Mouse (Mus musculus) frontal cortex, adult 2 months (tissue): ENCODE results near the gene Olfr1242. TPM values are rescaled to one million over a fixed set of nuclear protein-coding genes. Genes with fewer than 3 reads are reported as not detected.
A peak's percentile ranks its signal among the peaks of the same experiment; 100 is the strongest.

Source experiments
- DNase-seq, 2 experiments: peaks; one replicate each; pipeline ENCODE4 v3.0.0; 2022; ENCODE audit warnings: low spot score in 1 of 2; ENCODE audit errors: extremely low spot score in 1 of 2
- polyA plus RNA-seq: library from polyadenylated mRNA; depleted of rRNA; stranded (reverse); fragments of >200 nt; gene quantifications from 2 replicates; pipeline ENCODE4 v1.2.3, GENCODE M21; 2012; rRNA removed

The Olfr1242 gene
- polyA plus RNA-seq, result not detected in 2 replicates

DNA sequence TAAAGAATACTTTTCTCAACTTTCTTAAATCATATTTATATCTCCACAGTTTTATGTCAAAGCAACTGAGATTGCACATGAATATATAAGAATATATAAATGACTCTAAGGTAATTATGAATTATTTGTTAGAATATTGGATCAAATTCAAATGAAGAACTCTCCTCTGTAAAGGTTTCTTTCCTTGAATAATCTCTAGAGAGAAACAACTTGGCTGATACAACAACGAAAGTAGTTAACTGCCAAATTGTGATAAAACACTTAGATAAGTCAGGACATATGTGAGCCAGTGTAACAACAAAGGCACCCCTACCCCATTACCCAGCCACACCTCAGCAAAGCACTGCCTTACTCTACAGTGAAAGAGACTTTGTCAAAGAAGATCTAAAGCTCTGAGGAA is at the start of gene Olfr1242:
Gene Olfr1242 (minus strand): TSS at position 101 of the 400 bp plus-strand sequence.
- DNase-seq, result no peak

DNA sequence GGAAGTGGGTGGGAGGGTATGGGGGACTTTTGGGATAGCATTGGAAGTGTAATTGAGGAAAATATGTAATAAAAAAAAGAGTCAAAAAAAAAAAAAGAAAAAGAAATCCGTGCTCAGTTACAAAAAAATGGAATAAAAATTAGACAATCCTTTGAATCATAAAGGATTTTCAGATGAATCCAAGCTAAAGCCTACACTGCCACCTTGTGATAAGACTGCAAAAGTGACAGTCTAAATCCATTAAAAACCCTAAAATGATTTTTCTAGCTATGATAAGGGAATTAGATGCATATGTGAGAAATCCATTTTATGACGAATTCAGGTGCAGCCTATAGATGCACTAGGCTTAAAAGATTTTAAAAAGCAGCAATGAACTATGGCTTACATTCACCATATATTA is 46.4 kb upstream of the Olfr1242 start:
- peak in 1 of 2 experiments; percentile 33 for DNase-seq

GRCm38 (mm10) chr2:89539923-89540322 is 41.8 kb upstream of the Olfr1242 start:
- peak; percentile 11 to 36 for DNase-seq

DNA sequence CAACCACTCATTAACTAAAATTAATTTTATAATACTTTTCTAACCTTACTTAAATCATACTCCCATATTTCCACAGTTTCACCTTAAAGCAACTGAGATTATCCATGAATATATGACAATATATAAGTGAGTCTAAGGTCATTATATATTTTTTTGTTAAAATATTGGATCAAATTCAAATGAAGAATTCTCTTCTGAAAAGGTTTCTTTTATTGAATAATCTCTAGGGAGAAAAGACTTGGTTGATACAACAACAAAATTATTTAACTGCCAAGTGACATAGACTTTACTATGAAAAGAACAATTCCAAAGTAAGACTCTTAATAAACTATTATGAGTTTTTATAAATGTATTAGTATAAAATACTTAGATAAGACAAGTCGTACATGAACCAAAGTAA is 33.3 kb upstream of the Olfr1242 start, which contains the start of gene Olfr1243:
Gene Olfr1243 (minus strand): TSS at position 101 of the 400 bp plus-strand sequence.
- no peak for DNase-seq

DNA sequence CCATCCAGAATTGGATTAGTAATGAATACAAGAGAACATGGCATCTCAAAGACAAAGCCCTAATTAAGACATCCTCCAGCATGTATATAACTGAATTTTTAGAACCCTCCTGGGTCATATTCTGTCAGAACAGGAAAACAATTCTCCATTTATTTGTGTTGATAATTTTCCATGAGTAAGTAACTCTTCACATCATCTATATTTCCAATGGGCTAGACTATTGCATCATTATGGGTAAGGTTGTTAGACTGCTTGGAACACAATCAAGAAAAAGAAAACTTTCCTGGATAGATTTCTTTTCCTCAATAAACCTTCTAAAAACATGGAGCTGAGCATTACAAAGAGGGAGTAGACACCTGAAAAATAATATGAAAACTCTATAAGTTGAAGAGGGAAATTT is 11.1 kb downstream of the Olfr1242 start, which contains the start of gene Olfr1241:
Gene Olfr1241 (minus strand): TSS at position 101 of the 400 bp plus-strand sequence.
- no peak for DNase-seq

DNA sequence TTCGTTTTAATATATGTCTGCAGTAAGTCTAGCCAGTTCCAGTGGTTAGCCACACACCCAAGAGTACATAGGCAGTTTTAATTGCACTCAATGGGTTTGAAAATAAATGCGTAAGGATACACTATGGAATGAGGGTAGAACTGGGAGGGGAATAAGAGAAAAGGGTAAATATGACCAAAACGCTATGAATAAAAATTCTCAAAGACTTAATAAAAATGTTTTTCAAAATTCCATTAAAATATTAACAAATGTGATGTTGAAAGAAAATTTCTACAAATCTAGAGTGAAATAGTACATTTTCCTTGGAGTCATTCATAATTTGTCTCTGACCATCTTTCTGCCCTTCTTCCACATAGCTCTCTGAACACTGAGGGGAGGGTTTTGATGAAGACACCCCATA is 55.2 kb downstream of the Olfr1242 start, which contains the start of gene Olfr1240:
Gene Olfr1240 (minus strand): TSS at position 101 of the 400 bp plus-strand sequence.
- no peak for DNase-seq

Other genes starting within 250 kb of the Olfr1242 start
- gene Olfr1228, start 244.3 kb downstream of the Olfr1242 start, polyA plus RNA-seq, result 0.12 TPM in 1 of 2 replicates, not detected in the other
- not detected in 2 replicates for gene Olfr1229, start 210.3 kb downstream of the Olfr1242 start, polyA plus RNA-seq
- not detected in 2 replicates for gene Olfr1230, start 201.1 kb downstream of the Olfr1242 start, polyA plus RNA-seq
- not detected in 2 replicates for gene Olfr1231, start 191.3 kb downstream of the Olfr1242 start, polyA plus RNA-seq
- gene Olfr1232, start 168.7 kb downstream of the Olfr1242 start, polyA plus RNA-seq, result not detected in 2 replicates
- gene Olfr1233, start 155.9 kb downstream of the Olfr1242 start, polyA plus RNA-seq, result not detected in 2 replicates
- gene Olfr1234, start 133.5 kb downstream of the Olfr1242 start, polyA plus RNA-seq, result not detected in 2 replicates
- gene Olfr1238, start 88.7 kb downstream of the Olfr1242 start, polyA plus RNA-seq, result not detected in 2 replicates
- not detected in 2 replicates for gene Olfr1239, start 77.9 kb downstream of the Olfr1242 start, polyA plus RNA-seq
- gene Olfr1240, start 55.3 kb downstream of the Olfr1242 start, polyA plus RNA-seq, result 0.06 TPM in 1 of 2 replicates, not detected in the other
- not detected in 2 replicates for gene Olfr1241, start 11.2 kb downstream of the Olfr1242 start, polyA plus RNA-seq
- gene Olfr1243, start 33.2 kb upstream of the Olfr1242 start, polyA plus RNA-seq, result not detected in 2 replicates
- gene Olfr1245, start 80.1 kb upstream of the Olfr1242 start, polyA plus RNA-seq, result not detected in 2 replicates
- gene Olfr1246, start 94.8 kb upstream of the Olfr1242 start, polyA plus RNA-seq, result not detected in 2 replicates
- 0.04 TPM in 1 of 2 replicates, not detected in the other for gene Olfr1247, start 115.8 kb upstream of the Olfr1242 start, polyA plus RNA-seq
- not detected in 2 replicates for gene Olfr1248, start 119.9 kb upstream of the Olfr1242 start, polyA plus RNA-seq
- gene Olfr1249, start 136.6 kb upstream of the Olfr1242 start, polyA plus RNA-seq, result not detected in 2 replicates
- not detected in 2 replicates for gene Olfr1250, start 163.1 kb upstream of the Olfr1242 start, polyA plus RNA-seq
- not detected in 2 replicates for gene Olfr1251, start 173.6 kb upstream of the Olfr1242 start, polyA plus RNA-seq
- gene Olfr1252, start 226.7 kb upstream of the Olfr1242 start, polyA plus RNA-seq, result 0.06 TPM in 1 of 2 replicates, not detected in the other